In genomic region chr14:43249611-43250170, GRCm38 (mm10) we compare ENCODE assay signal across 18 mouse cellular contexts. TPM values are rescaled to one million over a fixed set of nuclear protein-coding genes. Genes with fewer than 3 reads are reported as not detected.
"Had no signal": no experiment of that assay in that cellular context is flagged by ENCODE, and none has a peak within 500 bp of the region (broad histone marks: within the 10 kb centered on the region; RNA-seq: fewer than 3 reads in every experiment).

No protein-coding gene starts in this region.

RNA-seq across cellular contexts. Expression of gene Gm8126, which starts 8.8 kb away (rescaled TPM):
- total RNA-seq: layer of hippocampus, adult 8-10 months; left cerebral cortex, postnatal 10 days; megakaryocyte, adult 5-6 weeks; monocyte, adult 5-6 weeks; neutrophil, adult 5-6 weeks had no signal
- polyA plus RNA-seq: intestine, embryonic 16.5 days; limb, embryonic 10.5 days; limb, embryonic 14.5 days; liver, embryonic 11.5 days; liver, embryonic 15.5 days; lung, adult 2 months; midbrain, embryonic 10.5 days; midbrain, embryonic 14.5 days; neural tube, embryonic 12.5 days; spleen, adult 2 months; stomach, embryonic 15.5 days had no signal

RNA-seq across cellular contexts. Expression of gene Gm8122, which starts 14.6 kb away (rescaled TPM):
- total RNA-seq: layer of hippocampus, adult 8-10 months; layer of hippocampus, postnatal 14 days; left cerebral cortex, adult 18-20 months; left cerebral cortex, postnatal 10 days; megakaryocyte, adult 5-6 weeks; monocyte, adult 5-6 weeks; neutrophil, adult 5-6 weeks had no signal
- polyA plus RNA-seq: intestine, embryonic 16.5 days; limb, embryonic 10.5 days; limb, embryonic 14.5 days; liver, embryonic 11.5 days; liver, embryonic 15.5 days; lung, adult 2 months; midbrain, embryonic 10.5 days; midbrain, embryonic 14.5 days; neural tube, embryonic 12.5 days; spleen, adult 2 months; stomach, embryonic 15.5 days had no signal

RNA-seq across cellular contexts. Expression of gene Gm9732, which starts 25.1 kb away (rescaled TPM):
- total RNA-seq: layer of hippocampus, adult 8-10 months; layer of hippocampus, postnatal 14 days; left cerebral cortex, postnatal 10 days; megakaryocyte, adult 5-6 weeks; monocyte, adult 5-6 weeks; neutrophil, adult 5-6 weeks had no signal
- polyA plus RNA-seq: intestine, embryonic 16.5 days; limb, embryonic 10.5 days; limb, embryonic 14.5 days; liver, embryonic 11.5 days; liver, embryonic 15.5 days; lung, adult 2 months; midbrain, embryonic 10.5 days; midbrain, embryonic 14.5 days; neural tube, embryonic 12.5 days; spleen, adult 2 months; stomach, embryonic 15.5 days had no signal

RNA-seq across cellular contexts. Expression of gene Gm8127, which starts 43.9 kb away (rescaled TPM):
- total RNA-seq: layer of hippocampus, adult 8-10 months; layer of hippocampus, postnatal 14 days; left cerebral cortex, adult 18-20 months; left cerebral cortex, postnatal 10 days; megakaryocyte, adult 5-6 weeks; monocyte, adult 5-6 weeks; neutrophil, adult 5-6 weeks had no signal
- polyA plus RNA-seq: intestine, embryonic 16.5 days; limb, embryonic 10.5 days; limb, embryonic 14.5 days; liver, embryonic 11.5 days; liver, embryonic 15.5 days; lung, adult 2 months; midbrain, embryonic 10.5 days; midbrain, embryonic 14.5 days; neural tube, embryonic 12.5 days; spleen, adult 2 months; stomach, embryonic 15.5 days had no signal
